10 mouse cellular contexts compared by ENCODE assay signal in genomic region chr7:68154588-68154987, GRCm38 (mm10).
DNase-seq lines count a peak whose midpoint lies in the region; ATAC-seq lines count a peak whose summit lies in the region.
"Had no signal": no experiment of that assay in that cellular context is flagged by ENCODE, and none has a peak within 500 bp of the region (broad histone marks: within the 10 kb centered on the region; RNA-seq: fewer than 3 reads in every experiment).

No protein-coding gene starts in this region.

- peak overlapping the region; percentile 61; the same call in 1 of the 2 replicates for H3K27ac ChIP-seq in forebrain, embryonic 10.5 days
- H3K27ac ChIP-seq in forebrain, embryonic 12.5 days, result no peak overlapping the region
- H3K27ac ChIP-seq in liver, embryonic 15.5 days (replicated peaks), result peak overlapping the region; percentile 14; the same call in 1 of the 2 replicates
- H3K27ac ChIP-seq in liver, embryonic 12.5 days, result no peak overlapping the region
- no peak overlapping the region for H3K27ac ChIP-seq in hindbrain, embryonic 11.5 days (ENCODE audit: low read depth, low read length)
- H3K27ac ChIP-seq in neural tube, embryonic 14.5 days (ENCODE audit: low read depth, low read length), result 0 out of 2 replicates have a peak overlapping the region, but pooled peaks have one; percentile 10
- no peak overlapping the region for H3K27ac ChIP-seq in kidney, embryonic 15.5 days

- H3K4me3 ChIP-seq in forebrain, embryonic 10.5 days, result no peak overlapping the region
- H3K4me3 ChIP-seq in forebrain, embryonic 12.5 days (replicated peaks), result no peak overlapping the region
- no peak overlapping the region for H3K4me3 ChIP-seq in liver, embryonic 15.5 days (replicated peaks)
- H3K4me3 ChIP-seq in liver, embryonic 12.5 days, result no peak overlapping the region
- no peak overlapping the region for H3K4me3 ChIP-seq in hindbrain, embryonic 11.5 days (ENCODE audit: low read depth, low read length)
- H3K4me3 ChIP-seq in neural tube, embryonic 14.5 days (ENCODE audit: low read depth, low read length), result no peak overlapping the region
- no peak overlapping the region for H3K4me3 ChIP-seq in kidney, embryonic 15.5 days (replicated peaks)
- H3K4me3 ChIP-seq: limb, embryonic 15.5 days had no signal

- 67% methylated on average over 7 of the region's 7 CpGs for WGBS in forebrain, embryonic 10.5 days
- WGBS in forebrain, embryonic 12.5 days, result 49% methylated on average over 7 of the region's 7 CpGs
- WGBS in liver, embryonic 15.5 days (ENCODE audit: insufficient replicate concordance), result 26% methylated on average over 7 of the region's 7 CpGs
- 33% methylated on average over 7 of the region's 7 CpGs for WGBS in liver, embryonic 12.5 days (ENCODE audit: insufficient replicate concordance)
- WGBS in hindbrain, embryonic 11.5 days, result 64% methylated on average over 7 of the region's 7 CpGs
- 49% methylated on average over 7 of the region's 7 CpGs for WGBS in neural tube, embryonic 14.5 days
- 59% methylated on average over 7 of the region's 7 CpGs for WGBS in kidney, embryonic 15.5 days

- H3K4me2 ChIP-seq in forebrain, embryonic 12.5 days, result no peak overlapping the region
- no peak overlapping the region for H3K4me2 ChIP-seq in liver, embryonic 15.5 days
- H3K4me2 ChIP-seq in liver, embryonic 12.5 days, result no peak overlapping the region
- no peak overlapping the region for H3K4me2 ChIP-seq in hindbrain, embryonic 11.5 days (replicated peaks; ENCODE audit: low read depth, low read length)
- H3K4me2 ChIP-seq in neural tube, embryonic 14.5 days (ENCODE audit: low read depth, low read length), result no peak overlapping the region
- H3K4me2 ChIP-seq in kidney, embryonic 15.5 days, result no peak overlapping the region
- H3K4me2 ChIP-seq: limb, embryonic 15.5 days had no signal

- no peak for DNase-seq in forebrain, embryonic 10.5 days (ENCODE audit: extremely low spot score, low spot score)
- no peak for DNase-seq in hindbrain, embryonic 11.5 days (ENCODE audit: low spot score)
- DNase-seq in layer of hippocampus, postnatal 36 days, result no peak

- no peak for ATAC-seq in forebrain, embryonic 12.5 days (ENCODE audit: low FRiP score)
- no peak for ATAC-seq in liver, embryonic 15.5 days (ENCODE audit: insufficient read depth)
- ATAC-seq in liver, embryonic 12.5 days, result no peak
- no peak for ATAC-seq in hindbrain, embryonic 11.5 days (ENCODE audit: low FRiP score)
- no peak for ATAC-seq in neural tube, embryonic 14.5 days (ENCODE audit: low read depth)
- no peak for ATAC-seq in kidney, embryonic 15.5 days (replicated peaks; ENCODE audit: low FRiP score)
- ATAC-seq: Patski had no signal

- H3K9me3 ChIP-seq in forebrain, embryonic 10.5 days, result no peaks in the 10 kb centered on the region
- no peaks in the 10 kb centered on the region for H3K9me3 ChIP-seq in forebrain, embryonic 12.5 days
- H3K9me3 ChIP-seq in liver, embryonic 15.5 days (replicated peaks), result no peaks in the 10 kb centered on the region
- no peaks in the 10 kb centered on the region for H3K9me3 ChIP-seq in liver, embryonic 12.5 days (replicated peaks)
- H3K9me3 ChIP-seq in hindbrain, embryonic 11.5 days (ENCODE audit: control insufficient read depth, low read length), result no peaks in the 10 kb centered on the region
- H3K9me3 ChIP-seq in neural tube, embryonic 14.5 days (ENCODE audit: control insufficient read depth, low read length), result no peaks in the 10 kb centered on the region
- no peaks in the 10 kb centered on the region for H3K9me3 ChIP-seq in kidney, embryonic 15.5 days (replicated peaks)
- H3K9me3 ChIP-seq: limb, embryonic 15.5 days had no signal

- no peak overlapping the region for H3K9ac ChIP-seq in forebrain, embryonic 12.5 days
- no peak overlapping the region for H3K9ac ChIP-seq in liver, embryonic 15.5 days
- no peak overlapping the region for H3K9ac ChIP-seq in liver, embryonic 12.5 days
- H3K9ac ChIP-seq in hindbrain, embryonic 11.5 days (ENCODE audit: low read depth, low read length), result peak overlapping the region; percentile 29; the same call in 1 of the 2 replicates
- H3K9ac ChIP-seq in neural tube, embryonic 14.5 days (replicated peaks; ENCODE audit: low read depth, low read length), result no peak overlapping the region
- no peak overlapping the region for H3K9ac ChIP-seq in kidney, embryonic 15.5 days
- H3K9ac ChIP-seq: limb, embryonic 15.5 days had no signal

- H3K36me3 ChIP-seq in forebrain, embryonic 10.5 days (replicated peaks), result no peaks in the 10 kb centered on the region
- H3K36me3 ChIP-seq in forebrain, embryonic 12.5 days (replicated peaks), result no peaks in the 10 kb centered on the region
- H3K36me3 ChIP-seq in liver, embryonic 15.5 days (replicated peaks), result no peaks in the 10 kb centered on the region
- H3K36me3 ChIP-seq in liver, embryonic 12.5 days, result no peaks in the 10 kb centered on the region
- H3K36me3 ChIP-seq in hindbrain, embryonic 11.5 days (ENCODE audit: control insufficient read depth, insufficient read depth, low read length), result no peaks in the 10 kb centered on the region
- H3K36me3 ChIP-seq in neural tube, embryonic 14.5 days (ENCODE audit: control insufficient read depth, insufficient read depth, low read length), result no peaks in the 10 kb centered on the region
- H3K36me3 ChIP-seq in kidney, embryonic 15.5 days, result no peaks in the 10 kb centered on the region
- H3K36me3 ChIP-seq: limb, embryonic 15.5 days had no signal

- no peaks in the 10 kb centered on the region for H3K27me3 ChIP-seq in forebrain, embryonic 10.5 days (ENCODE audit: poor library complexity, severe bottlenecking)
- no peaks in the 10 kb centered on the region for H3K27me3 ChIP-seq in forebrain, embryonic 12.5 days
- H3K27me3 ChIP-seq in liver, embryonic 15.5 days, result no peaks in the 10 kb centered on the region
- H3K27me3 ChIP-seq in liver, embryonic 12.5 days (replicated peaks), result no peaks in the 10 kb centered on the region
- no peaks in the 10 kb centered on the region for H3K27me3 ChIP-seq in hindbrain, embryonic 11.5 days (ENCODE audit: control insufficient read depth, insufficient read depth, low read length)
- H3K27me3 ChIP-seq in neural tube, embryonic 14.5 days (ENCODE audit: control insufficient read depth, insufficient read depth, low read length), result no peaks in the 10 kb centered on the region
- no peaks in the 10 kb centered on the region for H3K27me3 ChIP-seq in kidney, embryonic 15.5 days
- H3K27me3 ChIP-seq: limb, embryonic 15.5 days; Patski had no signal

- peaks cover 58% of the 10 kb centered on the region for H3K4me1 ChIP-seq in forebrain, embryonic 10.5 days
- peaks cover 31% of the 10 kb centered on the region for H3K4me1 ChIP-seq in forebrain, embryonic 12.5 days
- H3K4me1 ChIP-seq in liver, embryonic 15.5 days (replicated peaks), result peaks cover 13% of the 10 kb centered on the region
- H3K4me1 ChIP-seq in liver, embryonic 12.5 days, result peaks cover 18% of the 10 kb centered on the region
- H3K4me1 ChIP-seq in hindbrain, embryonic 11.5 days (replicated peaks; ENCODE audit: control insufficient read depth, insufficient read depth, low read length), result peaks cover 3% of the 10 kb centered on the region
- peaks cover 20% of the 10 kb centered on the region for H3K4me1 ChIP-seq in neural tube, embryonic 14.5 days (ENCODE audit: control insufficient read depth, insufficient read depth, low read length)
- peaks cover 40% of the 10 kb centered on the region for H3K4me1 ChIP-seq in kidney, embryonic 15.5 days

Comparison
In these comparisons a context has a peak if more than half of its experiments do, and no peak if none do; other contexts are left out.
1. H3K27ac ChIP-seq: peak in forebrain, embryonic 10.5 days (single experiment), liver, embryonic 15.5 days (single experiment) and neural tube, embryonic 14.5 days (single experiment); none in forebrain, embryonic 12.5 days (single experiment), liver, embryonic 12.5 days (single experiment), hindbrain, embryonic 11.5 days (single experiment) and kidney, embryonic 15.5 days (single experiment).